Comparison of ENCODE assay signal across 10 mouse cellular contexts in the genomic region with DNA sequence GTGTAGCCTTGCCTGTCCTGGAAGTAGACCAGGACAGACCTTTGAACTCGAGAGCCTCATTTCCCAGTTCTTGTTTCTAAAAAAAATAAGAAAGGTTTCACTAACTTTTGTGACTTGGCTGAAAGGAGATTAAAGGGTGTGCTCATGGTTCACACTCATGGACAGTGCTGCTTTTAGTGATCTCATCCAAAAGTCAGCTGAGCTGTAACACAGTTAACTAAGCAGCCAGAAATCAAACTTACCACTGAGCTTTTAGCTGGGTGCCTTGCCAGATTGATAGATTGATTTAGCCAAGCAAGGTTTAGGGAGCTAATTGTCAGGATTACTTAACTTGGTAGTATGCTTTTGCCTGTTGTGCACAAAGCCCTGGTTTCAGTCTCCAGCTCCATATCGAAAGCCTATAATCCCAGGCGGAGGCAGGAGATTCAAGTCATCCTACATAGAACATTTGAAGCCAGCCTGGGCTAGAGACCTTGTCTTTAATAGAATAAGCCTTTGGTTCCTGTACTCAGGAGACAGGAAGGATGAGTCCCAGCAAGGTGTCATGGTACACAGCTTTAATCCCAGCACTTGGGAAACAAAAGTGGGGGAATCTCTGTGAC. TPM values are rescaled to one million over a fixed set of nuclear protein-coding genes. Genes with fewer than 3 reads are reported as not detected.
A peak's percentile ranks its signal among the peaks of the same experiment; 100 is the strongest.
DNase-seq lines count a peak whose midpoint lies in the region; ATAC-seq lines count a peak whose summit lies in the region.
"Had no signal": no experiment of that assay in that cellular context is flagged by ENCODE, and none has a peak within 500 bp of the region (broad histone marks: within the 10 kb centered on the region; RNA-seq: fewer than 3 reads in every experiment).

No protein-coding gene starts in this region.

- ATAC-seq in heart, embryonic 14.5 days (ENCODE audit: insufficient number of reproducible peaks, insufficient read depth, low FRiP score, low read depth), result no peak
- no peak for ATAC-seq in hindbrain, embryonic 11.5 days (ENCODE audit: low FRiP score)

- WGBS in heart, embryonic 14.5 days, result 88% methylated on average over 3 of the region's 3 CpGs
- 89% methylated on average over 3 of the region's 3 CpGs for WGBS in hindbrain, embryonic 11.5 days
- WGBS in midbrain, embryonic 10.5 days, result 87% methylated on average over 3 of the region's 3 CpGs

- H3K36me3 ChIP-seq in heart, embryonic 14.5 days (ENCODE audit: control insufficient read depth, insufficient read depth, low read length), result peaks cover 56% of the 10 kb centered on the region
- H3K36me3 ChIP-seq in hindbrain, embryonic 11.5 days (ENCODE audit: control insufficient read depth, insufficient read depth, low read length), result peaks cover 6% of the 10 kb centered on the region
- peaks cover 55% of the 10 kb centered on the region for H3K36me3 ChIP-seq in midbrain, embryonic 10.5 days

- peak overlapping the region; percentile 75 for H3K4me2 ChIP-seq in heart, embryonic 14.5 days (ENCODE audit: low read length)
- peak overlapping the region; percentile 96 for H3K4me2 ChIP-seq in hindbrain, embryonic 11.5 days (replicated peaks; ENCODE audit: low read depth, low read length)

- no peaks in the 10 kb centered on the region for H3K27me3 ChIP-seq in heart, embryonic 14.5 days (ENCODE audit: control insufficient read depth, insufficient read depth, low read length)
- H3K27me3 ChIP-seq in hindbrain, embryonic 11.5 days (ENCODE audit: control insufficient read depth, insufficient read depth, low read length), result no peaks in the 10 kb centered on the region
- H3K27me3 ChIP-seq in midbrain, embryonic 10.5 days (ENCODE audit: low read depth, poor library complexity, severe bottlenecking), result no peaks in the 10 kb centered on the region

- H3K4me1 ChIP-seq in heart, embryonic 14.5 days (ENCODE audit: control insufficient read depth in 2 of 2, insufficient read depth in 2 of 2, low read length in 2 of 2), result peaks cover 4 to 35% of the 10 kb centered on the region in 2 experiments
- 0 out of 2 replicates have a peak, but pooled peaks cover 5% of the 10 kb centered on the region for H3K4me1 ChIP-seq in hindbrain, embryonic 11.5 days (replicated peaks; ENCODE audit: control insufficient read depth, insufficient read depth, low read length)
- H3K4me1 ChIP-seq in midbrain, embryonic 10.5 days, result peaks cover 37% of the 10 kb centered on the region

- intact Hi-C loops in left cerebral cortex, postnatal 25 days (cut with DNase I), result loop anchor here (5.0 kb wide), 1 partner anchor 36 kb away; no protein-coding TSS in a partner anchor

- peak overlapping the region in 1 of 2 experiments; percentile 80; a peak in 3 of 4 replicates for H3K4me3 ChIP-seq in heart, embryonic 14.5 days (ENCODE audit: control insufficient read depth in 1 of 2, insufficient read depth in 1 of 2, low read depth in 1 of 2, low read length in 2 of 2)
- peak overlapping the region; percentile 96; the same call in 1 of the 2 replicates for H3K4me3 ChIP-seq in hindbrain, embryonic 11.5 days (ENCODE audit: low read depth, low read length)
- peak overlapping the region; percentile 79 for H3K4me3 ChIP-seq in midbrain, embryonic 10.5 days

- DNase-seq in heart, adult 18-20 months, result no peak
- DNase-seq in MN1 (ENCODE audit: low spot score), result peak; percentile 29
- no peak for DNase-seq in hindbrain, embryonic 11.5 days (ENCODE audit: low spot score)
- no peak for DNase-seq in midbrain, embryonic 10.5 days (ENCODE audit: low spot score)
- DNase-seq in urinary bladder, postnatal 10 days (ENCODE audit: low spot score), result no peak
- DNase-seq in ovary, adult 18-20 months (ENCODE audit: low spot score), result no peak
- DNase-seq in left cerebral cortex, postnatal 25 days (ENCODE audit: low spot score in 2 of 2), result no peak
- DNase-seq: cerebellum, adult 11 months; layer of hippocampus, postnatal 36 days had no signal

- H3K9ac ChIP-seq in heart, embryonic 14.5 days (ENCODE audit: low read length), result peak overlapping the region; percentile 89
- no peak overlapping the region for H3K9ac ChIP-seq in hindbrain, embryonic 11.5 days (ENCODE audit: low read depth, low read length)

- no peak overlapping the region for H3K27ac ChIP-seq in heart, embryonic 14.5 days (replicated peaks in 1 of 2; ENCODE audit: control insufficient read depth in 1 of 2, insufficient read depth in 1 of 2, low read depth in 2 of 2, low read length in 2 of 2)
- H3K27ac ChIP-seq in hindbrain, embryonic 11.5 days (ENCODE audit: low read depth, low read length), result no peak overlapping the region
- H3K27ac ChIP-seq in midbrain, embryonic 10.5 days (replicated peaks), result no peak overlapping the region

- no peaks in the 10 kb centered on the region for H3K9me3 ChIP-seq in heart, embryonic 14.5 days (ENCODE audit: control insufficient read depth, low read length)
- no peaks in the 10 kb centered on the region for H3K9me3 ChIP-seq in hindbrain, embryonic 11.5 days (ENCODE audit: control insufficient read depth, low read length)
- H3K9me3 ChIP-seq in midbrain, embryonic 10.5 days (replicated peaks), result no peaks in the 10 kb centered on the region

RNA-seq across cellular contexts. Expression of gene Rnps1, which starts 1.8 kb away (rescaled TPM):
- 196 and 203 TPM in 2 replicates for polyA plus RNA-seq in heart, embryonic 14.5 days (2014; fragmentation: Nextera tagmentation; extraction: Ambion mirVana)
- 10 to 100 TPM; 60.6 to 64.6 TPM for total RNA-seq in heart, adult 18-20 months (2021)
- 360 and 364 TPM in 2 replicates for polyA plus RNA-seq in hindbrain, embryonic 11.5 days (2014; fragmentation: Nextera tagmentation; extraction: Ambion mirVana)
- 454 and 468 TPM in 2 replicates for polyA plus RNA-seq in midbrain, embryonic 10.5 days (2016; fragmentation: Nextera tagmentation; extraction: Ambion mirVana)
- total RNA-seq in left cerebral cortex, postnatal 25 days (2021), result 100 to 1,000 TPM; 134 to 138 TPM

RNA-seq across cellular contexts. Expression of gene Eci1, which starts 10.3 kb away (rescaled TPM):
- polyA plus RNA-seq in heart, embryonic 14.5 days (2014; fragmentation: Nextera tagmentation; extraction: Ambion mirVana), result 283 and 294 TPM in 2 replicates
- 100 to 1,000 TPM; 472 to 487 TPM for total RNA-seq in heart, adult 18-20 months (2021)
- polyA plus RNA-seq in hindbrain, embryonic 11.5 days (2014; fragmentation: Nextera tagmentation; extraction: Ambion mirVana), result 63.9 and 69.8 TPM in 2 replicates
- polyA plus RNA-seq in midbrain, embryonic 10.5 days (2016; fragmentation: Nextera tagmentation; extraction: Ambion mirVana), result 78.8 and 82.4 TPM in 2 replicates
- total RNA-seq in left cerebral cortex, postnatal 25 days (2021), result 10 to 100 TPM; 21.4 to 28.1 TPM

RNA-seq across cellular contexts. Expression of gene Dnase1l2, which starts 26.8 kb away (rescaled TPM):
- 1.5 and 2.4 TPM in 2 replicates for polyA plus RNA-seq in heart, embryonic 14.5 days (2014; fragmentation: Nextera tagmentation; extraction: Ambion mirVana)
- total RNA-seq in heart, adult 18-20 months (2021), result 1 to 10 TPM in 1 of 2 experiments, under 1 TPM in 1; 0.69 to 1.5 TPM
- polyA plus RNA-seq in hindbrain, embryonic 11.5 days (2014; fragmentation: Nextera tagmentation; extraction: Ambion mirVana), result 2.6 and 3.2 TPM in 2 replicates
- polyA plus RNA-seq in midbrain, embryonic 10.5 days (2016; fragmentation: Nextera tagmentation; extraction: Ambion mirVana), result 2.7 and 3.4 TPM in 2 replicates
- total RNA-seq in left cerebral cortex, postnatal 25 days (2021), result 1 to 10 TPM; 6.4 to 8.1 TPM

RNA-seq across cellular contexts. Expression of gene E4f1, which starts 54.0 kb away (rescaled TPM):
- polyA plus RNA-seq in heart, embryonic 14.5 days (2014; fragmentation: Nextera tagmentation; extraction: Ambion mirVana), result 16.0 and 17.6 TPM in 2 replicates
- total RNA-seq in heart, adult 18-20 months (2021), result 10 to 100 TPM in 1 of 2 experiments, 1 to 10 TPM in 1; 9.8 to 10.1 TPM
- 17.5 and 19.9 TPM in 2 replicates for polyA plus RNA-seq in hindbrain, embryonic 11.5 days (2014; fragmentation: Nextera tagmentation; extraction: Ambion mirVana)
- 36.2 and 42.9 TPM in 2 replicates for polyA plus RNA-seq in midbrain, embryonic 10.5 days (2016; fragmentation: Nextera tagmentation; extraction: Ambion mirVana)
- total RNA-seq in left cerebral cortex, postnatal 25 days (2021), result 10 to 100 TPM; 30.4 to 33.2 TPM

RNA-seq across cellular contexts. Expression of gene Pgp, which starts 54.0 kb away (rescaled TPM):
- 65.7 and 66.6 TPM in 2 replicates for polyA plus RNA-seq in heart, embryonic 14.5 days (2014; fragmentation: Nextera tagmentation; extraction: Ambion mirVana)
- 10 to 100 TPM; 40.1 to 43.5 TPM for total RNA-seq in heart, adult 18-20 months (2021)
- polyA plus RNA-seq in hindbrain, embryonic 11.5 days (2014; fragmentation: Nextera tagmentation; extraction: Ambion mirVana), result 60.1 and 64.6 TPM in 2 replicates
- polyA plus RNA-seq in midbrain, embryonic 10.5 days (2016; fragmentation: Nextera tagmentation; extraction: Ambion mirVana), result 76.4 and 83.5 TPM in 2 replicates
- total RNA-seq in left cerebral cortex, postnatal 25 days (2021), result 10 to 100 TPM; 70.2 to 72.3 TPM
